Mouse (Mus musculus): ENCODE results near the gene Pole2. TPM values are rescaled to one million over a fixed set of nuclear protein-coding genes. Genes with fewer than 3 reads are reported as not detected.
"Not testable (repeated sequence)": the region's sequence is repeated elsewhere in the genome, so short reads cannot be mapped to it uniquely, and the experiment has no call there.

The Pole2 gene
- polyA plus RNA-seq, 1 experiment: 4.2 TPM

- H3K4me1 ChIP-seq (ENCODE audit: control insufficient read depth, insufficient read depth, insufficient read length); H3K27me3 ChIP-seq (ENCODE audit: control insufficient read depth, insufficient read depth, low read length); H3K36me3 ChIP-seq (ENCODE audit: control insufficient read depth, insufficient read depth, low read length): not testable (repeated sequence)
- under 1% methylated on average over 62 of the region's 68 CpGs for WGBS
- Histone ChIP-seq H3K4me3 (ENCODE audit: extremely low read depth, insufficient read depth, insufficient read length) (peak within 1 kb of the TSS; percentile 84), H3K27ac (ENCODE audit: insufficient read depth, low read length) (peak within 1 kb of the TSS; percentile 94)
- peak; percentile 82 for TF ChIP-seq POLR2A (IDR thresholded peaks at IDR 0.05; ENCODE audit: low read depth, low read length)
- peak; percentile 93 to 98 for DNase-seq (ENCODE audit: low read depth in 1 of 2, low spot score in 2 of 2)
These were observed 69.0 kb downstream of the Pole2 start, which contains the start of gene Rps29 for GRCm38 (mm10) chr12:69158765-69159577. Gene Rps29 (minus strand): TSS chr12:69159186.

DNA sequence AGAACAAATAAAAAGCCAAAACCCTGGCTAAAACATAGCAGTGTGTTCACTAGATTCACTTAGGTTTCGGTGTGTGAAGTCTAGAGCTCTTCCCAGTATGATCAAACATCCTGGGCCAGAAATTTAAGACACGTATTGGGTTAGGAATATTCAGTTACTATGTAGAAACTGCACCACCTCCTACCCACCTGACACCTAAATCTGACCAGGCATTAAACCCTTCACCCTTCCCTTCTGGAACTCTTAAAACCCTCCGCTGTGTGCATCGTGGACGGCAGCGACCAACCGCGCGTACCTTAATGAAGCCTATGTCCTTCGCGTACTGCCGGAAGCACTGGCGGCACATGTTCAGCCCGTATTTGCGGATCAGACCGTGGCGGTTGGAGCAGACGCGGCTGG, 69.6 kb downstream of the Pole2 start:
- Histone ChIP-seq H3K27me3 (ENCODE audit: control insufficient read depth, insufficient read depth, low read length) (no peaks in the 10 kb centered on the region), H3K4me1 (ENCODE audit: control insufficient read depth, insufficient read depth, insufficient read length) (peaks cover 3% of the 10 kb centered on the region; the same call in 1 of the 2 replicates), H3K27ac (ENCODE audit: insufficient read depth, low read length) (peak overlapping the region; percentile 94), H3K4me3 (ENCODE audit: extremely low read depth, insufficient read depth, insufficient read length) (peak overlapping the region; percentile 84), H3K36me3 (ENCODE audit: control insufficient read depth, insufficient read depth, low read length) (peaks cover 9% of the 10 kb centered on the region)
- WGBS: under 1% methylated on average over 19 of the region's 19 CpGs
- no peak for TF ChIP-seq POLR2A (IDR thresholded peaks at IDR 0.05; ENCODE audit: low read depth, low read length)
- no peak for TF ChIP-seq CTCF (IDR thresholded peaks at IDR 0.05; ENCODE audit: extremely low read depth, insufficient read depth, insufficient read length, insufficient replicate concordance)
- DNase-seq (ENCODE audit: low read depth in 1 of 2, low spot score in 2 of 2): no peak

GRCm38 (mm10) chr12:69157107-69157506, 70.9 kb downstream of the Pole2 start:
- no peak overlapping the region for H3K4me3 ChIP-seq (ENCODE audit: extremely low read depth, insufficient read depth, insufficient read length)
- TF ChIP-seq CTCF (IDR thresholded peaks at IDR 0.05; ENCODE audit: extremely low read depth, insufficient read depth, insufficient read length, insufficient replicate concordance) (no peak), POLR2A (IDR thresholded peaks at IDR 0.05; ENCODE audit: low read depth, low read length) (no peak)
- no peaks in the 10 kb centered on the region for H3K27me3 ChIP-seq (ENCODE audit: control insufficient read depth, insufficient read depth, low read length)
- no peak for DNase-seq (ENCODE audit: low read depth in 1 of 2, low spot score in 2 of 2)
- 84% methylated on average over 2 of the region's 2 CpGs for WGBS
- no peak overlapping the region for H3K27ac ChIP-seq (ENCODE audit: insufficient read depth, low read length)
- peaks cover 3% of the 10 kb centered on the region; the same call in 1 of the 2 replicates for H3K4me1 ChIP-seq (ENCODE audit: control insufficient read depth, insufficient read depth, insufficient read length)
- H3K36me3 ChIP-seq (ENCODE audit: control insufficient read depth, insufficient read depth, low read length): peaks cover 9% of the 10 kb centered on the region

DNA sequence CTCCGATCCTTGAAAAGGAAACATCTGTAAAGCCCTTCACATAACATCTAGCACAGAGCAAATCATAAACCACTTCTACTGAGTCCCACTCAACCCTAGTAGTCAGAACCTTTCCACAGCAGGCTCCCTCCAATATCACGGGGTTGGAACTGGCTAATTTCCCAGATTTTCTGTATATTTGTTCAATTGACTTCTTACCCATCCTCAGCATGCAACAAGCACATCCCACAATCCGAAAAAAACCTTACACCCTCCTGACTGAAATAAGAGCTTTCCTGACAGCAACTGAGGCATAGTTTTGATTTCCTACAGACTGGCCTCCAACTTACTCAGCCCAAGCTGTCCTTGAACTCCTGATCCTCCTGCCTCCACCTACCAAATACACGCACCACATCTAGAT, 71.6 kb downstream of the Pole2 start:
- no peak for TF ChIP-seq CTCF (IDR thresholded peaks at IDR 0.05; ENCODE audit: extremely low read depth, insufficient read depth, insufficient read length, insufficient replicate concordance)
- TF ChIP-seq POLR2A (IDR thresholded peaks at IDR 0.05; ENCODE audit: low read depth, low read length): no peak
- no peaks in the 10 kb centered on the region for H3K27me3 ChIP-seq (ENCODE audit: control insufficient read depth, insufficient read depth, low read length)
- no peak overlapping the region for H3K27ac ChIP-seq (ENCODE audit: insufficient read depth, low read length)
- peaks cover 3% of the 10 kb centered on the region; the same call in 1 of the 2 replicates for H3K4me1 ChIP-seq (ENCODE audit: control insufficient read depth, insufficient read depth, insufficient read length)
- H3K36me3 ChIP-seq (ENCODE audit: control insufficient read depth, insufficient read depth, low read length): peaks cover 9% of the 10 kb centered on the region
- H3K4me3 ChIP-seq (ENCODE audit: extremely low read depth, insufficient read depth, insufficient read length): no peak overlapping the region
- 90% methylated on average over 4 of the region's 4 CpGs for WGBS
- DNase-seq (ENCODE audit: low read depth in 1 of 2, low spot score in 2 of 2): no peak

DNA sequence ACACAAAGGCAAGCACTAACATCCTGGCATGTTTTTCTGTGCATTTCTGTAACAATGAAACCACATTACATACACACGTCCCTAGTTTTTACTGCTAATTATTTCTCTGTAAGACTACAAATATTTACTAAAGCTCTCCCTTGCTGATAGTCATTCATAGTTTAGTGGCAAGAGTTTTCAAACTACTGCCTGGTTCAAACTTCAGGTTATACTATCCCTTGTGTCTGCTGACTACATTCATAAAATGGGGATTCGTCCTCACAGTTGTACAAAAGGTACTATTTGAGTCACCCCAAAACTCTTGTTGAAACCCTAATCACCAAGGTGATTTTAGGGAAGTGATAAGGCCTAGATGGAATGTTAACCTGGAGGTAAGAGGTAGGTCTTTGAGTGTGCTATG, 72.1 kb downstream of the Pole2 start:
- WGBS: 89% methylated on average over 2 of the region's 2 CpGs
- peaks cover 9% of the 10 kb centered on the region for H3K36me3 ChIP-seq (ENCODE audit: control insufficient read depth, insufficient read depth, low read length)

More for the DNA sequence above, 72.1 kb downstream of the Pole2 start:
- no peak for TF ChIP-seq CTCF (IDR thresholded peaks at IDR 0.05; ENCODE audit: extremely low read depth, insufficient read depth, insufficient read length, insufficient replicate concordance)
- no peak for TF ChIP-seq POLR2A (IDR thresholded peaks at IDR 0.05; ENCODE audit: low read depth, low read length)
- H3K4me3 ChIP-seq (ENCODE audit: extremely low read depth, insufficient read depth, insufficient read length): no peak overlapping the region
- H3K27me3 ChIP-seq (ENCODE audit: control insufficient read depth, insufficient read depth, low read length): no peaks in the 10 kb centered on the region
- no peak overlapping the region for H3K27ac ChIP-seq (ENCODE audit: insufficient read depth, low read length)
- H3K4me1 ChIP-seq (ENCODE audit: control insufficient read depth, insufficient read depth, insufficient read length): peaks cover 3% of the 10 kb centered on the region; the same call in 1 of the 2 replicates
- DNase-seq (ENCODE audit: low read depth in 1 of 2, low spot score in 2 of 2): no peak

Other genes with a start within 250 kb of the Pole2 start
- gene Rps29, start 69.0 kb downstream of the Pole2 start, polyA plus RNA-seq (2012; rRNA removed): 1,903 and 2,009 TPM in 2 replicates
- 0.82 and 1.9 TPM in 2 replicates for gene Lrr1, start 59.4 kb downstream of the Pole2 start, polyA plus RNA-seq (2012; rRNA removed)
- 75.1 and 98.9 TPM in 2 replicates for gene Rpl36al, start 44.1 kb downstream of the Pole2 start, polyA plus RNA-seq (2012; rRNA removed)
- 14.8 and 17.9 TPM in 2 replicates for gene Mgat2, start 44.0 kb downstream of the Pole2 start, polyA plus RNA-seq (2012; rRNA removed)
- gene Gm49383, start 31.1 kb downstream of the Pole2 start, polyA plus RNA-seq (2012; rRNA removed): 1.8 and 3.1 TPM in 2 replicates
- 1.4 and 1.5 TPM in 2 replicates for gene Dnaaf2, start 29.8 kb downstream of the Pole2 start, polyA plus RNA-seq (2012; rRNA removed)
- gene Gm49384, start 23.9 kb downstream of the Pole2 start, polyA plus RNA-seq (2012; rRNA removed): 0.25 and 0.47 TPM in 2 replicates
- gene Klhdc1, start 13.0 kb upstream of the Pole2 start, polyA plus RNA-seq (2012; rRNA removed): 2.4 TPM in 2 replicates
- gene Klhdc2, start 68.5 kb upstream of the Pole2 start, polyA plus RNA-seq (2012; rRNA removed): 19.1 and 30.5 TPM in 2 replicates
- gene Nemf, start 129.0 kb upstream of the Pole2 start, polyA plus RNA-seq (2012; rRNA removed): 2.3 and 2.6 TPM in 2 replicates
- 182 and 253 TPM in 2 replicates for gene Arf6, start 144.0 kb upstream of the Pole2 start, polyA plus RNA-seq (2012; rRNA removed)
- 3.0 and 5.6 TPM in 2 replicates for gene Gm9887, start 144.3 kb upstream of the Pole2 start, polyA plus RNA-seq (2012; rRNA removed)